Mouse (Mus musculus): ENCODE data around the gene Dlg2. TPM values are rescaled to one million over a fixed set of nuclear protein-coding genes. Genes with fewer than 3 reads are reported as not detected.

The Dlg2 gene
- polyA plus RNA-seq, 1 experiment from 2014 or later, result 10.0 TPM

GRCm38 (mm10) chr7:91096467-91096866 lies 620.0 kb downstream of the Dlg2 start:
- 79% methylated on average over 7 of the region's 7 CpGs for WGBS
- no peak for ATAC-seq (ENCODE audit: insufficient number of reproducible peaks, insufficient read depth, low FRiP score, low read depth)
- H3K27me3 ChIP-seq (ENCODE audit: control insufficient read depth, insufficient read depth, low read length), result no peaks in the 10 kb centered on the region
- no peak overlapping the region for H3K9ac ChIP-seq (ENCODE audit: low read length)
- no peaks in the 10 kb centered on the region for H3K36me3 ChIP-seq (ENCODE audit: control insufficient read depth, insufficient read depth, low read length)
- no peak overlapping the region for H3K4me2 ChIP-seq (ENCODE audit: low read length)
- H3K4me3 ChIP-seq (ENCODE audit: control insufficient read depth in 1 of 2, insufficient read depth in 1 of 2, low read depth in 1 of 2, low read length in 2 of 2), result no peak overlapping the region
- H3K27ac ChIP-seq (replicated peaks in 1 of 2; ENCODE audit: control insufficient read depth in 1 of 2, insufficient read depth in 1 of 2, low read depth in 2 of 2, low read length in 2 of 2), result no peak overlapping the region
- H3K9me3 ChIP-seq (ENCODE audit: control insufficient read depth, low read length), result no peaks in the 10 kb centered on the region
- H3K4me1 ChIP-seq (ENCODE audit: control insufficient read depth in 2 of 2, insufficient read depth in 2 of 2, low read length in 2 of 2), result no peaks in the 10 kb centered on the region

- Histone ChIP-seq H3K36me3 (ENCODE audit: control insufficient read depth, insufficient read depth, low read length) (no peaks in the 10 kb centered on the region), H3K27ac (replicated peaks in 1 of 2; ENCODE audit: control insufficient read depth in 1 of 2, insufficient read depth in 1 of 2, low read depth in 2 of 2, low read length in 2 of 2) (no peak overlapping the region), H3K4me2 (ENCODE audit: low read length) (no peak overlapping the region), H3K9me3 (ENCODE audit: control insufficient read depth, low read length) (no peaks in the 10 kb centered on the region), H3K27me3 (ENCODE audit: control insufficient read depth, insufficient read depth, low read length) (no peaks in the 10 kb centered on the region), H3K4me1 (ENCODE audit: control insufficient read depth in 2 of 2, insufficient read depth in 2 of 2, low read length in 2 of 2) (no peaks in the 10 kb centered on the region), H3K9ac (ENCODE audit: low read length) (no peak overlapping the region), H3K4me3 (ENCODE audit: control insufficient read depth in 1 of 2, insufficient read depth in 1 of 2, low read depth in 1 of 2, low read length in 2 of 2) (no peak overlapping the region)
- ATAC-seq (ENCODE audit: insufficient number of reproducible peaks, insufficient read depth, low FRiP score, low read depth), result no peak
- 66% methylated on average over 3 of the region's 3 CpGs for WGBS
These were observed 622.0 kb downstream of the Dlg2 start for GRCm38 (mm10) chr7:91098521-91098920.

GRCm38 (mm10) chr7:91109575-91109974 lies 633.1 kb downstream of the Dlg2 start:
- H3K27me3 ChIP-seq (ENCODE audit: control insufficient read depth, insufficient read depth, low read length), result no peaks in the 10 kb centered on the region
- H3K4me3 ChIP-seq (ENCODE audit: control insufficient read depth in 1 of 2, insufficient read depth in 1 of 2, low read depth in 1 of 2, low read length in 2 of 2), result no peak overlapping the region
- no peaks in the 10 kb centered on the region for H3K4me1 ChIP-seq (ENCODE audit: control insufficient read depth in 2 of 2, insufficient read depth in 2 of 2, low read length in 2 of 2)
- H3K9me3 ChIP-seq (ENCODE audit: control insufficient read depth, low read length), result no peaks in the 10 kb centered on the region
- H3K27ac ChIP-seq (replicated peaks in 1 of 2; ENCODE audit: control insufficient read depth in 1 of 2, insufficient read depth in 1 of 2, low read depth in 2 of 2, low read length in 2 of 2), result no peak overlapping the region
- no peaks in the 10 kb centered on the region for H3K36me3 ChIP-seq (ENCODE audit: control insufficient read depth, insufficient read depth, low read length)
- WGBS, result 61% methylated on average over 3 of the region's 3 CpGs
- H3K9ac ChIP-seq (ENCODE audit: low read length), result no peak overlapping the region
- no peak for ATAC-seq (ENCODE audit: insufficient number of reproducible peaks, insufficient read depth, low FRiP score, low read depth)
- H3K4me2 ChIP-seq (ENCODE audit: low read length), result no peak overlapping the region

- 58% methylated on average over 4 of the region's 4 CpGs for WGBS
These were observed 655.7 kb downstream of the Dlg2 start for GRCm38 (mm10) chr7:91132128-91132527.

GRCm38 (mm10) chr7:91154096-91154495 lies 677.6 kb downstream of the Dlg2 start:
- Histone ChIP-seq H3K36me3 (ENCODE audit: control insufficient read depth, insufficient read depth, low read length) (no peaks in the 10 kb centered on the region), H3K9ac (ENCODE audit: low read length) (no peak overlapping the region), H3K4me3 (ENCODE audit: control insufficient read depth in 1 of 2, insufficient read depth in 1 of 2, low read depth in 1 of 2, low read length in 2 of 2) (no peak overlapping the region), H3K27ac (replicated peaks in 1 of 2; ENCODE audit: control insufficient read depth in 1 of 2, insufficient read depth in 1 of 2, low read depth in 2 of 2, low read length in 2 of 2) (no peak overlapping the region), H3K27me3 (ENCODE audit: control insufficient read depth, insufficient read depth, low read length) (no peaks in the 10 kb centered on the region), H3K4me2 (ENCODE audit: low read length) (no peak overlapping the region), H3K9me3 (ENCODE audit: control insufficient read depth, low read length) (no peaks in the 10 kb centered on the region), H3K4me1 (ENCODE audit: control insufficient read depth in 2 of 2, insufficient read depth in 2 of 2, low read length in 2 of 2) (no peaks in the 10 kb centered on the region)
- no peak for ATAC-seq (ENCODE audit: insufficient number of reproducible peaks, insufficient read depth, low FRiP score, low read depth)
- WGBS, result 62% methylated on average over 1 of the region's 1 CpGs

More at GRCm38 (mm10) chr7:91132128-91132527, 655.7 kb downstream of the Dlg2 start:
- Histone ChIP-seq H3K27ac (replicated peaks in 1 of 2; ENCODE audit: control insufficient read depth in 1 of 2, insufficient read depth in 1 of 2, low read depth in 2 of 2, low read length in 2 of 2) (no peak overlapping the region), H3K27me3 (ENCODE audit: control insufficient read depth, insufficient read depth, low read length) (no peaks in the 10 kb centered on the region), H3K36me3 (ENCODE audit: control insufficient read depth, insufficient read depth, low read length) (no peaks in the 10 kb centered on the region), H3K4me2 (ENCODE audit: low read length) (no peak overlapping the region), H3K4me3 (ENCODE audit: control insufficient read depth in 1 of 2, insufficient read depth in 1 of 2, low read depth in 1 of 2, low read length in 2 of 2) (no peak overlapping the region), H3K4me1 (ENCODE audit: control insufficient read depth in 2 of 2, insufficient read depth in 2 of 2, low read length in 2 of 2) (no peaks in the 10 kb centered on the region), H3K9ac (ENCODE audit: low read length) (no peak overlapping the region), H3K9me3 (ENCODE audit: control insufficient read depth, low read length) (no peaks in the 10 kb centered on the region)
- no peak for ATAC-seq (ENCODE audit: insufficient number of reproducible peaks, insufficient read depth, low FRiP score, low read depth)

GRCm38 (mm10) chr7:91159144-91159543 lies 682.7 kb downstream of the Dlg2 start:
- 70% methylated on average over 5 of the region's 5 CpGs for WGBS
- no peak overlapping the region for H3K9ac ChIP-seq (ENCODE audit: low read length)
- no peaks in the 10 kb centered on the region for H3K27me3 ChIP-seq (ENCODE audit: control insufficient read depth, insufficient read depth, low read length)
- H3K36me3 ChIP-seq (ENCODE audit: control insufficient read depth, insufficient read depth, low read length), result no peaks in the 10 kb centered on the region
- H3K4me2 ChIP-seq (ENCODE audit: low read length), result no peak overlapping the region
- no peaks in the 10 kb centered on the region for H3K4me1 ChIP-seq (ENCODE audit: control insufficient read depth in 2 of 2, insufficient read depth in 2 of 2, low read length in 2 of 2)
- H3K9me3 ChIP-seq (ENCODE audit: control insufficient read depth, low read length), result no peaks in the 10 kb centered on the region
- H3K27ac ChIP-seq (replicated peaks in 1 of 2; ENCODE audit: control insufficient read depth in 1 of 2, insufficient read depth in 1 of 2, low read depth in 2 of 2, low read length in 2 of 2), result no peak overlapping the region
- H3K4me3 ChIP-seq (ENCODE audit: control insufficient read depth in 1 of 2, insufficient read depth in 1 of 2, low read depth in 1 of 2, low read length in 2 of 2), result no peak overlapping the region
- no peak for ATAC-seq (ENCODE audit: insufficient number of reproducible peaks, insufficient read depth, low FRiP score, low read depth)

GRCm38 (mm10) chr7:91161643-91162175 lies 685.2 kb downstream of the Dlg2 start:
- no peak for ATAC-seq (ENCODE audit: insufficient number of reproducible peaks, insufficient read depth, low FRiP score, low read depth)

GRCm38 (mm10) chr7:91173560-91173959 lies 697.1 kb downstream of the Dlg2 start:
- H3K36me3 ChIP-seq (ENCODE audit: control insufficient read depth, insufficient read depth, low read length), result no peaks in the 10 kb centered on the region
- 80% methylated on average over 2 of the region's 2 CpGs for WGBS
- no peak overlapping the region for H3K9ac ChIP-seq (ENCODE audit: low read length)
- no peaks in the 10 kb centered on the region for H3K9me3 ChIP-seq (ENCODE audit: control insufficient read depth, low read length)
- H3K4me1 ChIP-seq (ENCODE audit: control insufficient read depth in 2 of 2, insufficient read depth in 2 of 2, low read length in 2 of 2), result no peaks in the 10 kb centered on the region
- ATAC-seq (ENCODE audit: insufficient number of reproducible peaks, insufficient read depth, low FRiP score, low read depth), result no peak
- no peak overlapping the region for H3K4me3 ChIP-seq (ENCODE audit: control insufficient read depth in 1 of 2, insufficient read depth in 1 of 2, low read depth in 1 of 2, low read length in 2 of 2)
- H3K27me3 ChIP-seq (ENCODE audit: control insufficient read depth, insufficient read depth, low read length), result no peaks in the 10 kb centered on the region
- no peak overlapping the region for H3K4me2 ChIP-seq (ENCODE audit: low read length)
- no peak overlapping the region for H3K27ac ChIP-seq (replicated peaks in 1 of 2; ENCODE audit: control insufficient read depth in 1 of 2, insufficient read depth in 1 of 2, low read depth in 2 of 2, low read length in 2 of 2)

More at GRCm38 (mm10) chr7:91161643-91162175, 685.2 kb downstream of the Dlg2 start:
- Histone ChIP-seq H3K9ac (ENCODE audit: low read length) (no peak overlapping the region), H3K27me3 (ENCODE audit: control insufficient read depth, insufficient read depth, low read length) (no peaks in the 10 kb centered on the region), H3K27ac (replicated peaks in 1 of 2; ENCODE audit: control insufficient read depth in 1 of 2, insufficient read depth in 1 of 2, low read depth in 2 of 2, low read length in 2 of 2) (no peak overlapping the region), H3K4me3 (ENCODE audit: control insufficient read depth in 1 of 2, insufficient read depth in 1 of 2, low read depth in 1 of 2, low read length in 2 of 2) (no peak overlapping the region), H3K4me1 (ENCODE audit: control insufficient read depth in 2 of 2, insufficient read depth in 2 of 2, low read length in 2 of 2) (no peaks in the 10 kb centered on the region), H3K9me3 (ENCODE audit: control insufficient read depth, low read length) (no peaks in the 10 kb centered on the region), H3K36me3 (ENCODE audit: control insufficient read depth, insufficient read depth, low read length) (no peaks in the 10 kb centered on the region), H3K4me2 (ENCODE audit: low read length) (no peak overlapping the region)
- WGBS, result 59% methylated on average over 2 of the region's 2 CpGs
